Mouse (Mus musculus) G1E (cell line): Measurements from ENCODE around the gene Efl1.

Source experiments
- CTCF ChIP-seq: IDR thresholded peaks from 2 replicates; pipeline ENCODE4 v1.5.1; 2012; ENCODE audit warnings: low read depth, low read length, inconsistent platforms, mixed read lengths
- POLR2AphosphoS5 ChIP-seq: IDR thresholded peaks from 2 replicates; pipeline ENCODE4 v1.6.1; 2012; ENCODE audit warnings: low read depth, low read length, inconsistent platforms; ENCODE audit not compliant: insufficient replicate concordance

- TF ChIP-seq CTCF: no peak
- no peak for TF ChIP-seq POLR2AphosphoS5
Measured at GRCm38 (mm10) chr7:82609629-82610028, 38.8 kb upstream of the Efl1 start.
